Mouse (Mus musculus) testis, postnatal 10 days (tissue): ENCODE results near the gene Zfp46.

Source experiments
- DNase-seq: peaks from one replicate; pipeline ENCODE4 v3.0.0; 2021; ENCODE audit warnings: low spot score

Zfp46 gene

GRCm38 (mm10) chr4:136266716-136267343, 17.7 kb upstream of the Zfp46 start:
- DNase-seq: no peak

- no peak for DNase-seq
Observed at GRCm38 (mm10) chr4:136268912-136269311, 15.6 kb upstream of the Zfp46 start.

- DNase-seq: no peak
Observed at GRCm38 (mm10) chr4:136270648-136271047, 13.8 kb upstream of the Zfp46 start.

GRCm38 (mm10) chr4:136281097-136281496, 3.4 kb upstream of the Zfp46 start:
- DNase-seq: no peak

- DNase-seq: no peak
Observed at GRCm38 (mm10) chr4:136281611-136282010, 2.9 kb upstream of the Zfp46 start.

GRCm38 (mm10) chr4:136282621-136283480, 1.6 kb upstream of the Zfp46 start:
- no peak for DNase-seq

- DNase-seq: no peak
Observed at GRCm38 (mm10) chr4:136283783-136284182, 700 bp upstream of the Zfp46 start.

- DNase-seq: no peak
Observed at GRCm38 (mm10) chr4:136284891-136285290, 408 bp downstream of the Zfp46 start.

GRCm38 (mm10) chr4:136285348-136285810, 896 bp downstream of the Zfp46 start:
- peak; percentile 93 for DNase-seq

GRCm38 (mm10) chr4:136285811-136286371, 1.4 kb downstream of the Zfp46 start:
- DNase-seq: peak; percentile 95

GRCm38 (mm10) chr4:136289918-136290780, 5.7 kb downstream of the Zfp46 start:
- no peak for DNase-seq

GRCm38 (mm10) chr4:136290781-136291595, 6.5 kb downstream of the Zfp46 start:
- no peak for DNase-seq

- DNase-seq: no peak
Observed at GRCm38 (mm10) chr4:136291692-136292091, 7.2 kb downstream of the Zfp46 start.

GRCm38 (mm10) chr4:136295941-136296340, 11.5 kb downstream of the Zfp46 start:
- no peak for DNase-seq

GRCm38 (mm10) chr4:136302462-136302861, 18.0 kb downstream of the Zfp46 start:
- no peak for DNase-seq

GRCm38 (mm10) chr4:136304181-136304580, 19.7 kb downstream of the Zfp46 start:
- DNase-seq: no peak

GRCm38 (mm10) chr4:136308355-136308754, 23.9 kb downstream of the Zfp46 start:
- DNase-seq: no peak

- DNase-seq: peak; percentile 62
Observed at GRCm38 (mm10) chr4:136309780-136310179, 25.3 kb downstream of the Zfp46 start.

- DNase-seq: peak; percentile 100
Observed at GRCm38 (mm10) chr4:136310229-136311041, 26.0 kb downstream of the Zfp46 start, which contains the start of gene Hnrnpr. Gene Hnrnpr (plus strand): TSS chr4:136310942.
